Mouse (Mus musculus) left cerebral cortex, adult 2 months (tissue): ENCODE measurements around the gene Gm9117. TPM values are rescaled to one million over a fixed set of nuclear protein-coding genes. Genes with fewer than 3 reads are reported as not detected.
"Not testable (repeated sequence)": the region's sequence is repeated elsewhere in the genome, so short reads cannot be mapped to it uniquely, and the experiment has no call there.

Source experiments
- DNase-seq, 2 experiments: peaks; one replicate each; pipeline ENCODE4 v3.0.0; 2021 to 2022; ENCODE audit warnings: low spot score in 2 of 2, mixed read lengths in 1 of 2; ENCODE audit errors: extremely low spot score in 1 of 2
- H3K27ac ChIP-seq: fragments of 200-600 bp; 2 replicates; pipeline ENCODE4 v1.8.1; 2022
- H3K4me3 ChIP-seq: fragments of 200-600 bp; 2 replicates; pipeline ENCODE4 v1.8.1; 2022
- intact Hi-C: fragments of 180-260 bp; cut with DNase I; formaldehyde crosslinking; loops from one replicate; pipeline ENCODE4 v1.15.1; 2025
- long read RNA-seq, 2 experiments: library from polyadenylated mRNA; stranded (forward); transcript quantifications; one replicate each; pipeline ENCODE4 v2.0.0; 2021; ENCODE audit warnings: borderline mapping rate in 2 of 2
- total RNA-seq, 2 experiments: library from RNA; stranded (reverse); gene quantifications; 2 replicates each; pipeline ENCODE4 v1.2.3; 2021

Gm9117 gene
- total RNA-seq = not detected
- long read RNA-seq, experiment 1 = 0 reads
- long read RNA-seq, experiment 2 = 0 reads

DNA sequence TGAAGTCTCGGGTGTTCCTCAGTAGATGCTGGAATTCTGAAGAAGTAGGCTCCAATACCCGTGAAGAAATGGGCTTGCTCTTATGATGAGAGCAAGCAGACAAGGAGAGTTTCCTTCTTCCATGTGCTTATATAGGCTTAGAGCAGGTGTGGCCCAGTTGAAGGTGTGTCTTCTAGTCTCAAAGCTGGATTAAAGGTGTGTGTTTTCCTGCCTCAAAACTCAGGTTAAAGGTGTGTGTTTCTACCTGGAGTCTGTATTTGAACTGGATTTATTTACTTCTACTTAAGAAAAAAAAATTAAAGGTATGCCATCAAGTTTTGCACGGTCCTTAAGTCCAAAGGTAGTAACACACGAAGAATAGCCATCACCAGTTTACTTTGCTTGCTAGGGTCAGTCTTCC, at the start of gene Gm9117:
Gm9117 (minus strand) TSS at position 101 of the 400 bp plus-strand sequence.
- H3K27ac ChIP-seq, H3K4me3 ChIP-seq, intact Hi-C loops, DNase-seq: not testable (repeated sequence)

DNA sequence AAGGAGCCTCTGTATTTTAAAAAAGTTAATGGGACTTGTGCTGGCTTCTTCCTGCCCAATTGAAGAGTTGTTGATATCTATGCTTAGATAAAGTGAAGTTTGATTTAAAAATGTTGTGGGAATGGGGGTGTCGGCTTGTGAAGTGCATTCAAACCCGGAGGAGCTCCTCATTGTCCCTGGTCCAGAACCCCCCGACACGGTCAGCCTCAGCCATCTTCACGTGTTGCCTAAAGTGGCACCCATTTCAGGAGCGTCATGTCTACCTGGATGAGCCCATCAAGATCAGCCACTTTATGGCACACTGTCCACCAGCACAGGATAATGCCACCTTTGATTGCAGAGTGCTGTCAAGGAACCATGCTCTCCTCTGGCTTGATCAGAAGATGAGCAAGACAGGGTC, 25.6 kb upstream of the Gm9117 start:
- H3K4me3 ChIP-seq, DNase-seq, H3K27ac ChIP-seq, intact Hi-C loops: not testable (repeated sequence)

DNA sequence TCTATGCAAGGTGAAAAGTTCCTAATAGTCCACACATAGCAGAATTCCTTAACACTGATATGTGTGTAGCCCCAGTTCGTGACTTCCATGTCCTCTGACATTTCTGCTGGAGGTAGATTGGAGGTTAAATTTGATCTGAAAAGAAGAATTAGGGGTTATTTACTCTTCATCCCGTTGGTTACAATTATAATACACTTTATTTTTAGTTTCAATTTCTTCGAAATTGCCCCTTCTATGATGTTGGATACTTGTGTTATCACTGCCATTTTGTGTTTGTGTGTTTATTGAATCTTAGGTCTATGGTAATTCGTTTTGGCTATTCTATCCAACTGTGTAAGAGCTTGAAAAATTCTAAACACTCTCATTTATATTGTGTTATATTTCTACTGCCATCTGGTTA, 17.9 kb upstream of the Gm9117 start, which contains the start of gene Tdpoz5:
Tdpoz5 (minus strand) TSS at position 101 of the 400 bp plus-strand sequence.
- DNase-seq, H3K4me3 ChIP-seq, H3K27ac ChIP-seq, intact Hi-C loops: not testable (repeated sequence)

DNA sequence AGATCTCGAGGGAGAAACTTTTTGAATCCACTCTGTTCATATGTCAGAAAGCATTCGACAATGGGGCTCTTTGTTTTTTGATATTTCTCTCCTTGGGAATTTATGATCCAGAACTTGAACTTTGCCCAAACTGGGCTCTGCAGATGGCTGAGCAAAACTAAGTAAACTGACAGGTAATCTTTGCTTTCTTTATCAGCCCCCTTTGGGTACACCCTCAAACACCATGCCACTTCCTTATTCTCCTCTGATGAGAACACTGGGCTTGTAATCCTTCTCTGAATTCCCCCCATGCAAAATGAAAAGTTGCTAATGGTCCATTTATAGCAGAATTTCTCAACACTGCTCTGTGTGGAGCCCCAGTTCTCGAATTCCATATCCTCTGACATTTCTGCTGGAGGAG, 5.0 kb downstream of the Gm9117 start:
- H3K27ac ChIP-seq, DNase-seq, H3K4me3 ChIP-seq, intact Hi-C loops: not testable (repeated sequence)

Other genes starting within 250 kb of the Gm9117 start
- gene Gm5773, start 170.5 kb downstream of the Gm9117 start, total RNA-seq = not detected
- not detected for gene Tdpoz4, start 147.1 kb downstream of the Gm9117 start, total RNA-seq
- not detected for gene Tdpoz3, start 117.5 kb downstream of the Gm9117 start, total RNA-seq
- gene Tdpoz5, start 17.8 kb upstream of the Gm9117 start, total RNA-seq = not detected
- not detected for gene Gm9125, start 111.3 kb upstream of the Gm9117 start, total RNA-seq
- gene Gm10697, start 129.1 kb upstream of the Gm9117 start, total RNA-seq = not detected
- not detected for gene Gm10696, start 234.7 kb upstream of the Gm9117 start, total RNA-seq